Mouse (Mus musculus) testis, postnatal 14 days (tissue): Measurements from ENCODE around the gene Cnih2.
"Not testable (repeated sequence)": the region's sequence is repeated elsewhere in the genome, so short reads cannot be mapped to it uniquely, and the experiment has no call there.

Experiments
- DNase-seq: peaks from one replicate; pipeline ENCODE4 v3.0.0; 2021; ENCODE audit warnings: low spot score

Gene Cnih2

GRCm38 (mm10) chr19:5094243-5094632, 4.1 kb downstream of the Cnih2 start:
- DNase-seq, result peak; percentile 87

GRCm38 (mm10) chr19:5093481-5094242, 4.7 kb downstream of the Cnih2 start:
- no peak for DNase-seq

GRCm38 (mm10) chr19:5092083-5092482, 6.2 kb downstream of the Cnih2 start:
- no peak for DNase-seq

- DNase-seq, result no peak
These were observed 9.0 kb downstream of the Cnih2 start for GRCm38 (mm10) chr19:5089324-5089723.

- DNase-seq, result peak; percentile 95
These were observed 10.2 kb downstream of the Cnih2 start, which contains the start of gene Yif1a for GRCm38 (mm10) chr19:5087884-5088728. Yif1a (plus strand) TSS chr19:5088538.

GRCm38 (mm10) chr19:5086533-5086932, 11.8 kb downstream of the Cnih2 start:
- not testable (repeated sequence) for DNase-seq

GRCm38 (mm10) chr19:5085145-5085863, 13.0 kb downstream of the Cnih2 start, which contains the start of gene Tmem151a:
Tmem151a (minus strand) TSS chr19:5085531.
- DNase-seq, result peak; percentile 22

GRCm38 (mm10) chr19:5084834-5085144, 13.5 kb downstream of the Cnih2 start:
- DNase-seq, result no peak

GRCm38 (mm10) chr19:5083961-5084833, 14.1 kb downstream of the Cnih2 start:
- no peak for DNase-seq

- no peak for DNase-seq
These were observed 15.7 kb downstream of the Cnih2 start for GRCm38 (mm10) chr19:5082596-5082995.

- DNase-seq, result no peak
These were observed 16.3 kb downstream of the Cnih2 start for GRCm38 (mm10) chr19:5082005-5082404.

GRCm38 (mm10) chr19:5079279-5079678, 19.0 kb downstream of the Cnih2 start:
- DNase-seq, result no peak

GRCm38 (mm10) chr19:5073518-5073917, 24.8 kb downstream of the Cnih2 start:
- no peak for DNase-seq

GRCm38 (mm10) chr19:5073028-5073427, 25.3 kb downstream of the Cnih2 start:
- DNase-seq, result no peak

- DNase-seq, result no peak
These were observed 25.8 kb downstream of the Cnih2 start for GRCm38 (mm10) chr19:5072389-5073019.

- peak; percentile 82 for DNase-seq
These were observed 26.6 kb downstream of the Cnih2 start for GRCm38 (mm10) chr19:5071545-5072369.

- no peak for DNase-seq
These were observed 27.2 kb downstream of the Cnih2 start for GRCm38 (mm10) chr19:5071077-5071476.

- DNase-seq, result no peak
These were observed 28.3 kb downstream of the Cnih2 start for GRCm38 (mm10) chr19:5069978-5070377.

GRCm38 (mm10) chr19:5069486-5069885, 28.8 kb downstream of the Cnih2 start:
- no peak for DNase-seq

GRCm38 (mm10) chr19:5068570-5069234, 29.6 kb downstream of the Cnih2 start:
- DNase-seq, result no peak
